Mouse (Mus musculus): ENCODE results near the gene Ctsc. TPM values are rescaled to one million over a fixed set of nuclear protein-coding genes. Genes with fewer than 3 reads are reported as not detected.

The Ctsc gene
- polyA plus RNA-seq, 1 experiment from 2014 or later: 69.7 TPM

DNA sequence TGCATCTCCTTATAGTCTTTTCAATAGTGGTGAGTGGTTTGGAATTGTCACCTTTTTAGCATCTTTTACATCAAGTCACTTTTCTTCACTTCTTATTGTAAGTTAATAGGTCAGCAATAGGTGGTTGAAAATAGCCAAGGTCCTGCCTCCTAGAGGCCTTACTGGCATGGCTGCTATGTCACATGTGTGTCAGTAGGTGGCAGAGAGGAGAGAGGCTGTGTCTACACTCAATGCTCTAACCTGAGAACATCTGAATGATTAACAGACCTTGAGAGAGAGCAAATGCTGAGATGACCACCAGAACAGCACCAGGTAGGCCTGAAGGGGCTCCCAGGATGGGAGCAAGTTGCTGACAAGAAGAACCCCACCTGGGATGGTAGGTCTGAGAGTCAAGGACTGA lies 65.9 kb downstream of the Ctsc start:
- Histone ChIP-seq H3K4me3 (replicated peaks) (no peak overlapping the region), H3K9me3 (replicated peaks) (no peaks in the 10 kb centered on the region), H3K4me1 (replicated peaks) (no peaks in the 10 kb centered on the region), H3K9ac (no peak overlapping the region), H3K36me3 (replicated peaks) (no peaks in the 10 kb centered on the region), H3K4me2 (no peak overlapping the region), H3K27ac (replicated peaks) (no peak overlapping the region), H3K27me3 (no peaks in the 10 kb centered on the region)
- ATAC-seq (ENCODE audit: insufficient read depth): no peak

DNA sequence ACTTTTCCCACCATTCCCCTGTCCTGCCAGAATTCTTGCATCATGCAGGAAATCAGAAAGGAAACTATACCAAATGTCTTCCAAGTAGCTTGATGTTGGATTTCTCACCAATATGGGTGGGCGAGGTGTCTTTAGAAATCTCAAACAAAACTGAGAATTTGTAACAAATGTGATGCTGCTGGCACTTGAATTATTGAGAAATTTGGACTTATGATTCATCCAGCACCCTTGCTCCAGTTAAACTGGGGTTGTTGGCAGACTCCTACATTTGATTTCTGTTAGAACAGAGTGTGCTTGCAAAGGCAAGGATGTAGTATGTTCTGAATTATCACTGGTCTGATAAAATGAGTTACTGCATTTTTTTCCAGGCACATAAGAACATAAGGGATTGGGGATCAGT lies 68.2 kb downstream of the Ctsc start:
- Histone ChIP-seq H3K27ac (replicated peaks) (no peak overlapping the region), H3K9me3 (replicated peaks) (no peaks in the 10 kb centered on the region), H3K9ac (no peak overlapping the region), H3K36me3 (replicated peaks) (no peaks in the 10 kb centered on the region), H3K4me1 (replicated peaks) (no peaks in the 10 kb centered on the region), H3K27me3 (no peaks in the 10 kb centered on the region), H3K4me3 (replicated peaks) (no peak overlapping the region), H3K4me2 (no peak overlapping the region)
- ATAC-seq (ENCODE audit: insufficient read depth): no peak
- WGBS (ENCODE audit: insufficient replicate concordance): 50% methylated on average over 1 of the region's 1 CpGs

DNA sequence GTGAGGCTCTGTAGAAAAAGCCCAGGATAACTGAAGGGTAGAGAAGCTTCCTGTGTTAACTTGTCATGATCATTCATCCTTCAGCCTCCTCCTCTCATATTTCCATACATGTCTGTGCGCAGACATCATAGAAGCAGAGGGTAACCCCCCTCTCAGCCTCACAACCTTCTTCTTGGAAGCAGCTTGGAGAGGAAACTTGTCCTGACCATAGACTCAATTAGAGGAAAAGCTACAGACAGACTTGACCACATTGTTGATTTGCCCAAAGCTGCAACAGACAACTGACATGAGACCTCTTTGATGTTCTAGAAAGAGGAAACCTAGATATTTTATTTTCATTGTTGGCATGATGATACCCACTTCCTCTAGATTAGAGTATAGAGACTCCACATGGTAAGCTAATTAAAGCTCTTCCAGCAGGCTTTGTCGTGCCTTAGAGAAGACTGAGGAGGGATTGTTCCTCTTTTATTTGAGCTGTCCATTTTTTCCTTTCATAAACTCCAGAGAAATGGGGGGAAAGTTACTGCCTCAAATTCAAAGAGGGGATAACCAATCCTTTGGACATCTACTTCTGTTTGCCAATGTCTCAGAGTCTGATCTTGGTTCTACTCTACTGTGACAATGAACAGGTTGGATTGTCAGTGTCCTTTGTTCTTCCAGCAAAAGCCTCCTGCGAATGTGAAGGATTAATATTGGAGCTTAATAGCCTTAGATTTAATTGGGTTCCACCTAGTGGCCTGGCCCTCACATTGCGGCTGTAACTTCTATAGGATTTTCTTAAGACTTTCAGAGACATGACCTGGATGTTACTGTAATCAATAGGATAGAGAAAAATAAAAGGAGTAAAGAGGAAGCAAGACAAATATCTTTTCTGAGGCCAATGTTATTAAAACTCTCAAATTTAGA lies 79.2 kb downstream of the Ctsc start:
- no peak for ATAC-seq (ENCODE audit: insufficient read depth)
- 38% methylated on average over 4 of the region's 4 CpGs for WGBS (ENCODE audit: insufficient replicate concordance)
- no peak overlapping the region for H3K4me2 ChIP-seq
- H3K4me1 ChIP-seq (replicated peaks): no peaks in the 10 kb centered on the region
- no peak overlapping the region for H3K27ac ChIP-seq (replicated peaks)
- no peaks in the 10 kb centered on the region for H3K36me3 ChIP-seq (replicated peaks)
- no peak overlapping the region for H3K9ac ChIP-seq
- H3K9me3 ChIP-seq (replicated peaks): no peaks in the 10 kb centered on the region
- no peaks in the 10 kb centered on the region for H3K27me3 ChIP-seq
- H3K4me3 ChIP-seq (replicated peaks): no peak overlapping the region

- H3K36me3 ChIP-seq (replicated peaks): no peaks in the 10 kb centered on the region
- H3K27ac ChIP-seq (replicated peaks): no peak overlapping the region
- no peak overlapping the region for H3K4me3 ChIP-seq (replicated peaks)
- H3K27me3 ChIP-seq: no peaks in the 10 kb centered on the region
- ATAC-seq (ENCODE audit: insufficient read depth): no peak
- H3K4me1 ChIP-seq (replicated peaks): no peaks in the 10 kb centered on the region
- no peak overlapping the region for H3K9ac ChIP-seq
- 63% methylated on average over 7 of the region's 7 CpGs for WGBS (ENCODE audit: insufficient replicate concordance)
- no peak overlapping the region for H3K4me2 ChIP-seq
- no peaks in the 10 kb centered on the region for H3K9me3 ChIP-seq (replicated peaks)
Observed at GRCm38 (mm10) chr7:88358042-88358878, 80.4 kb downstream of the Ctsc start.

Other genes with a start within 250 kb of the Ctsc start
- gene Rab38, start 152.2 kb downstream of the Ctsc start, polyA plus RNA-seq (2015; fragmentation: Nextera tagmentation; extraction: Ambion mirVana): 2.2 and 2.5 TPM in 2 replicates

Measured in liver, embryonic 15.5 days (tissue).